Mouse (Mus musculus) urinary bladder, postnatal 14 days (tissue): ENCODE measurements around the gene Serpine1.
"Not testable (repeated sequence)": the region's sequence is repeated elsewhere in the genome, so short reads cannot be mapped to it uniquely, and the experiment has no call there.

ENCODE experiments used
- DNase-seq: peaks from one replicate; pipeline ENCODE4 v3.0.0; 2021; ENCODE audit warnings: low spot score

Serpine1 gene

GRCm38 (mm10) chr5:137072079-137072960 is at the start of gene Serpine1:
Serpine1 (minus strand) TSS chr5:137072268.
- DNase-seq: peak; percentile 78

- no peak for DNase-seq
These were observed 49.2 kb upstream of the Serpine1 start for GRCm38 (mm10) chr5:137121280-137121679.

GRCm38 (mm10) chr5:137118878-137119277 is 46.8 kb upstream of the Serpine1 start:
- no peak for DNase-seq

- not testable (repeated sequence) for DNase-seq
These were observed 45.9 kb upstream of the Serpine1 start for GRCm38 (mm10) chr5:137117994-137118393.

GRCm38 (mm10) chr5:137116987-137117386 is 44.9 kb upstream of the Serpine1 start:
- DNase-seq: no peak

- DNase-seq: peak; percentile 81
These were observed 44.1 kb upstream of the Serpine1 start, which contains the start of gene Trim56 for GRCm38 (mm10) chr5:137115866-137116847. Trim56 (minus strand) TSS chr5:137116209.

- DNase-seq: no peak
These were observed 43.0 kb upstream of the Serpine1 start for GRCm38 (mm10) chr5:137114891-137115561.

GRCm38 (mm10) chr5:137111542-137112408 is 39.7 kb upstream of the Serpine1 start:
- DNase-seq: no peak

- no peak for DNase-seq
These were observed 38.8 kb upstream of the Serpine1 start for GRCm38 (mm10) chr5:137110863-137111262.

- no peak for DNase-seq
These were observed 38.0 kb upstream of the Serpine1 start for GRCm38 (mm10) chr5:137109941-137110593.

GRCm38 (mm10) chr5:137108111-137108510 is 36.0 kb upstream of the Serpine1 start:
- no peak for DNase-seq

- no peak for DNase-seq
These were observed 35.6 kb upstream of the Serpine1 start for GRCm38 (mm10) chr5:137107670-137108069.

GRCm38 (mm10) chr5:137107024-137107423 is 35.0 kb upstream of the Serpine1 start:
- peak; percentile 85 for DNase-seq

- no peak for DNase-seq
These were observed 34.4 kb upstream of the Serpine1 start for GRCm38 (mm10) chr5:137106434-137106833.

GRCm38 (mm10) chr5:137103969-137104368 is 31.9 kb upstream of the Serpine1 start:
- DNase-seq: no peak

- DNase-seq: peak; percentile 61
These were observed 30.8 kb upstream of the Serpine1 start for GRCm38 (mm10) chr5:137102575-137103522.

- no peak for DNase-seq
These were observed 30.0 kb upstream of the Serpine1 start for GRCm38 (mm10) chr5:137102078-137102477.

GRCm38 (mm10) chr5:137100660-137101059 is 28.6 kb upstream of the Serpine1 start:
- no peak for DNase-seq

GRCm38 (mm10) chr5:137098418-137098817 is 26.4 kb upstream of the Serpine1 start:
- DNase-seq: no peak
